In genomic region chr16:17559396-17560027, GRCm38 (mm10) we compare ENCODE assay signal across 10 mouse cellular contexts. TPM values are rescaled to one million over a fixed set of nuclear protein-coding genes. Genes with fewer than 3 reads are reported as not detected.
DNase-seq lines count a peak whose midpoint lies in the region; ATAC-seq lines count a peak whose summit lies in the region.
"Had no signal": no experiment of that assay in that cellular context is flagged by ENCODE, and none has a peak within 500 bp of the region (broad histone marks: within the 10 kb centered on the region; RNA-seq: fewer than 3 reads in every experiment).

No protein-coding gene starts in this region.

- H3K4me3 ChIP-seq in forebrain, embryonic 11.5 days (ENCODE audit: low read depth, low read length), result no peak overlapping the region
- H3K4me3 ChIP-seq in forebrain, embryonic 15.5 days, result no peak overlapping the region
- H3K4me3 ChIP-seq in kidney, embryonic 16.5 days (ENCODE audit: low read length), result no peak overlapping the region
- H3K4me3 ChIP-seq in embryonic facial prominence, embryonic 12.5 days, result no peak overlapping the region
- no peak overlapping the region for H3K4me3 ChIP-seq in midbrain, embryonic 13.5 days (replicated peaks)
- H3K4me3 ChIP-seq: limb, embryonic 13.5 days had no signal

- no peak overlapping the region; the same call in 1 of the 2 replicates for H3K4me2 ChIP-seq in forebrain, embryonic 11.5 days (ENCODE audit: low read depth, low read length, severe bottlenecking)
- no peak overlapping the region for H3K4me2 ChIP-seq in forebrain, embryonic 15.5 days (replicated peaks)
- H3K4me2 ChIP-seq in kidney, embryonic 16.5 days (replicated peaks; ENCODE audit: low read depth, low read length), result peak overlapping the region; percentile 41
- H3K4me2 ChIP-seq in embryonic facial prominence, embryonic 12.5 days (replicated peaks), result peak overlapping the region; percentile 25; the same call in 1 of the 2 replicates
- H3K4me2 ChIP-seq in midbrain, embryonic 13.5 days (replicated peaks), result peak overlapping the region; percentile 26; the same call in 1 of the 2 replicates

- DNase-seq in forebrain, embryonic 11.5 days (ENCODE audit: low spot score), result peak; percentile 52
- no peak for DNase-seq in kidney, postnatal 14 days
- no peak for DNase-seq in frontal cortex, postnatal 10 days (ENCODE audit: low spot score in 2 of 2)
- DNase-seq: adrenal gland, adult 2 months had no signal

- 60% methylated on average over 9 of the region's 9 CpGs for WGBS in forebrain, embryonic 11.5 days
- WGBS in forebrain, embryonic 15.5 days, result 66% methylated on average over 9 of the region's 9 CpGs
- 75% methylated on average over 9 of the region's 9 CpGs for WGBS in kidney, embryonic 16.5 days
- WGBS in embryonic facial prominence, embryonic 12.5 days, result 61% methylated on average over 9 of the region's 9 CpGs
- WGBS in midbrain, embryonic 13.5 days, result 66% methylated on average over 9 of the region's 9 CpGs

- H3K9me3 ChIP-seq in forebrain, embryonic 11.5 days (ENCODE audit: control insufficient read depth, low read length), result no peaks in the 10 kb centered on the region
- H3K9me3 ChIP-seq in forebrain, embryonic 15.5 days, result no peaks in the 10 kb centered on the region
- H3K9me3 ChIP-seq in kidney, embryonic 16.5 days (ENCODE audit: low read length), result no peaks in the 10 kb centered on the region
- H3K9me3 ChIP-seq in embryonic facial prominence, embryonic 12.5 days, result no peaks in the 10 kb centered on the region
- no peaks in the 10 kb centered on the region for H3K9me3 ChIP-seq in midbrain, embryonic 13.5 days
- H3K9me3 ChIP-seq: limb, embryonic 13.5 days had no signal

- peak overlapping the region; percentile 45; the same call in 1 of the 2 replicates for H3K9ac ChIP-seq in forebrain, embryonic 11.5 days (ENCODE audit: low read length)
- no peak overlapping the region for H3K9ac ChIP-seq in forebrain, embryonic 15.5 days (replicated peaks)
- peak overlapping the region; percentile 40; the same call in 1 of the 2 replicates for H3K9ac ChIP-seq in kidney, embryonic 16.5 days (replicated peaks; ENCODE audit: low read length)
- H3K9ac ChIP-seq in embryonic facial prominence, embryonic 12.5 days, result no peak overlapping the region
- no peak overlapping the region for H3K9ac ChIP-seq in midbrain, embryonic 13.5 days (replicated peaks)
- H3K9ac ChIP-seq: limb, embryonic 13.5 days had no signal

- no peak overlapping the region for H3K27ac ChIP-seq in forebrain, embryonic 11.5 days (ENCODE audit: low read depth, low read length)
- no peak overlapping the region for H3K27ac ChIP-seq in forebrain, embryonic 15.5 days (replicated peaks)
- H3K27ac ChIP-seq in kidney, embryonic 16.5 days (ENCODE audit: low read length), result 0 out of 2 replicates have a peak overlapping the region, but pooled peaks have one; percentile 65
- no peak overlapping the region for H3K27ac ChIP-seq in embryonic facial prominence, embryonic 12.5 days
- no peak overlapping the region for H3K27ac ChIP-seq in midbrain, embryonic 13.5 days
- H3K27ac ChIP-seq: limb, embryonic 13.5 days had no signal

- H3K4me1 ChIP-seq in forebrain, embryonic 11.5 days (replicated peaks; ENCODE audit: control insufficient read depth, insufficient read depth, low read length), result peaks cover 27% of the 10 kb centered on the region
- peaks cover 27% of the 10 kb centered on the region for H3K4me1 ChIP-seq in forebrain, embryonic 15.5 days
- H3K4me1 ChIP-seq in kidney, embryonic 16.5 days (ENCODE audit: insufficient read depth, low read length), result peaks cover 41% of the 10 kb centered on the region
- peaks cover 38% of the 10 kb centered on the region for H3K4me1 ChIP-seq in embryonic facial prominence, embryonic 12.5 days
- peaks cover 47% of the 10 kb centered on the region for H3K4me1 ChIP-seq in midbrain, embryonic 13.5 days (replicated peaks)

- H3K27me3 ChIP-seq in forebrain, embryonic 11.5 days (ENCODE audit: control insufficient read depth, insufficient read depth, low read length), result peaks cover 2% of the 10 kb centered on the region; the same call in 1 of the 2 replicates
- H3K27me3 ChIP-seq in forebrain, embryonic 15.5 days, result no peaks in the 10 kb centered on the region; the same call in 1 of the 2 replicates
- no peaks in the 10 kb centered on the region for H3K27me3 ChIP-seq in kidney, embryonic 16.5 days (ENCODE audit: insufficient read depth, low read length)
- peaks cover 18% of the 10 kb centered on the region for H3K27me3 ChIP-seq in embryonic facial prominence, embryonic 12.5 days
- H3K27me3 ChIP-seq in midbrain, embryonic 13.5 days, result peaks cover 29% of the 10 kb centered on the region

- no peak for ATAC-seq in forebrain, embryonic 11.5 days (replicated peaks; ENCODE audit: low FRiP score)
- ATAC-seq in forebrain, embryonic 15.5 days (replicated peaks), result no peak
- ATAC-seq in kidney, embryonic 16.5 days (ENCODE audit: low FRiP score, low TSS enrichment), result no peak
- no peak for ATAC-seq in embryonic facial prominence, embryonic 12.5 days (ENCODE audit: insufficient number of reproducible peaks, insufficient read depth, low FRiP score, low TSS enrichment)
- ATAC-seq in midbrain, embryonic 13.5 days, result no peak
- ATAC-seq in megakaryocyte progenitor cell, adult 5-6 weeks (replicated peaks; ENCODE audit: poor library complexity), result no peak

- H3K36me3 ChIP-seq in forebrain, embryonic 11.5 days (ENCODE audit: control insufficient read depth, insufficient read depth, low read length), result no peaks in the 10 kb centered on the region
- no peaks in the 10 kb centered on the region for H3K36me3 ChIP-seq in forebrain, embryonic 15.5 days
- H3K36me3 ChIP-seq in kidney, embryonic 16.5 days (ENCODE audit: insufficient read depth, low read length), result no peaks in the 10 kb centered on the region
- H3K36me3 ChIP-seq in embryonic facial prominence, embryonic 12.5 days, result no peaks in the 10 kb centered on the region
- no peaks in the 10 kb centered on the region for H3K36me3 ChIP-seq in midbrain, embryonic 13.5 days
- H3K36me3 ChIP-seq: limb, embryonic 13.5 days had no signal

RNA-seq across cellular contexts. Expression of gene Lrrc74b, which starts 1.5 kb away (rescaled TPM):
- polyA plus RNA-seq in forebrain, embryonic 11.5 days (2014; fragmentation: Nextera tagmentation; extraction: Ambion mirVana), result 0.12 and 0.57 TPM in 2 replicates
- 0.33 and 0.89 TPM in 2 replicates for polyA plus RNA-seq in forebrain, embryonic 15.5 days (2015; fragmentation: Nextera tagmentation; extraction: Ambion mirVana)
- 0.18 and 0.20 TPM in 2 replicates for polyA plus RNA-seq in kidney, embryonic 16.5 days (2015; fragmentation: Nextera tagmentation; extraction: Ambion mirVana)
- polyA plus RNA-seq in embryonic facial prominence, embryonic 12.5 days (2016; fragmentation: Nextera tagmentation; extraction: Ambion mirVana), result not detected in 2 replicates
- 0.28 and 0.55 TPM in 2 replicates for polyA plus RNA-seq in midbrain, embryonic 13.5 days (2015; fragmentation: Nextera tagmentation; extraction: Ambion mirVana)
- 0.15 TPM in 1 of 2 replicates, not detected in the other for total RNA-seq in megakaryocyte progenitor cell, adult 5-6 weeks (2015)
- not detected in 2 replicates for total RNA-seq in megakaryocyte progenitor cell, adult 5-6 weeks (2017)
- total RNA-seq: adrenal gland, adult 2 months had no signal
- polyA plus RNA-seq: adrenal gland, adult 2 months; limb, embryonic 13.5 days had no signal

RNA-seq across cellular contexts. Expression of gene P2rx6, which starts 2.2 kb away (rescaled TPM):
- polyA plus RNA-seq in forebrain, embryonic 11.5 days (2014; fragmentation: Nextera tagmentation; extraction: Ambion mirVana), result 0.35 and 0.75 TPM in 2 replicates
- 1.1 and 1.9 TPM in 2 replicates for polyA plus RNA-seq in forebrain, embryonic 15.5 days (2015; fragmentation: Nextera tagmentation; extraction: Ambion mirVana)
- polyA plus RNA-seq in kidney, embryonic 16.5 days (2015; fragmentation: Nextera tagmentation; extraction: Ambion mirVana), result 1.2 TPM in 2 replicates
- polyA plus RNA-seq in embryonic facial prominence, embryonic 12.5 days (2016; fragmentation: Nextera tagmentation; extraction: Ambion mirVana), result 0.34 and 0.46 TPM in 2 replicates
- 1.0 and 1.3 TPM in 2 replicates for polyA plus RNA-seq in midbrain, embryonic 13.5 days (2015; fragmentation: Nextera tagmentation; extraction: Ambion mirVana)
- not detected in 2 replicates for total RNA-seq in megakaryocyte progenitor cell, adult 5-6 weeks (2015)
- not detected in 2 replicates for total RNA-seq in megakaryocyte progenitor cell, adult 5-6 weeks (2017)

RNA-seq across cellular contexts. Expression of gene Slc7a4, which starts 23.5 kb away (rescaled TPM):
- 3.1 and 4.0 TPM in 2 replicates for polyA plus RNA-seq in forebrain, embryonic 11.5 days (2014; fragmentation: Nextera tagmentation; extraction: Ambion mirVana)
- polyA plus RNA-seq in forebrain, embryonic 15.5 days (2015; fragmentation: Nextera tagmentation; extraction: Ambion mirVana), result 29.3 and 32.0 TPM in 2 replicates
- polyA plus RNA-seq in kidney, embryonic 16.5 days (2015; fragmentation: Nextera tagmentation; extraction: Ambion mirVana), result 11.8 and 12.6 TPM in 2 replicates
- 3.7 and 3.8 TPM in 2 replicates for polyA plus RNA-seq in embryonic facial prominence, embryonic 12.5 days (2016; fragmentation: Nextera tagmentation; extraction: Ambion mirVana)
- polyA plus RNA-seq in midbrain, embryonic 13.5 days (2015; fragmentation: Nextera tagmentation; extraction: Ambion mirVana), result 13.8 and 14.3 TPM in 2 replicates
- total RNA-seq in megakaryocyte progenitor cell, adult 5-6 weeks (2015), result 1.2 and 1.4 TPM in 2 replicates
- total RNA-seq in megakaryocyte progenitor cell, adult 5-6 weeks (2017), result 4.2 and 5.6 TPM in 2 replicates

RNA-seq across cellular contexts. Expression of gene Thap7, which starts 28.6 kb away (rescaled TPM):
- polyA plus RNA-seq in forebrain, embryonic 11.5 days (2014; fragmentation: Nextera tagmentation; extraction: Ambion mirVana), result 50.2 and 55.6 TPM in 2 replicates
- polyA plus RNA-seq in forebrain, embryonic 15.5 days (2015; fragmentation: Nextera tagmentation; extraction: Ambion mirVana), result 65.8 and 67.7 TPM in 2 replicates
- polyA plus RNA-seq in kidney, embryonic 16.5 days (2015; fragmentation: Nextera tagmentation; extraction: Ambion mirVana), result 61.1 and 61.5 TPM in 2 replicates
- 66.6 and 73.1 TPM in 2 replicates for polyA plus RNA-seq in embryonic facial prominence, embryonic 12.5 days (2016; fragmentation: Nextera tagmentation; extraction: Ambion mirVana)
- polyA plus RNA-seq in midbrain, embryonic 13.5 days (2015; fragmentation: Nextera tagmentation; extraction: Ambion mirVana), result 61.7 and 65.0 TPM in 2 replicates
- total RNA-seq in megakaryocyte progenitor cell, adult 5-6 weeks (2015), result 8.9 and 11.8 TPM in 2 replicates
- total RNA-seq in megakaryocyte progenitor cell, adult 5-6 weeks (2017), result 26.4 and 28.9 TPM in 2 replicates

RNA-seq across cellular contexts. Expression of gene Lztr1, which starts 51.0 kb away (rescaled TPM):
- polyA plus RNA-seq in forebrain, embryonic 11.5 days (2014; fragmentation: Nextera tagmentation; extraction: Ambion mirVana), result 97.5 and 106 TPM in 2 replicates
- 120 and 133 TPM in 2 replicates for polyA plus RNA-seq in forebrain, embryonic 15.5 days (2015; fragmentation: Nextera tagmentation; extraction: Ambion mirVana)
- 102 and 113 TPM in 2 replicates for polyA plus RNA-seq in kidney, embryonic 16.5 days (2015; fragmentation: Nextera tagmentation; extraction: Ambion mirVana)
- polyA plus RNA-seq in embryonic facial prominence, embryonic 12.5 days (2016; fragmentation: Nextera tagmentation; extraction: Ambion mirVana), result 104 and 118 TPM in 2 replicates
- polyA plus RNA-seq in midbrain, embryonic 13.5 days (2015; fragmentation: Nextera tagmentation; extraction: Ambion mirVana), result 124 and 133 TPM in 2 replicates
- 25.1 and 25.7 TPM in 2 replicates for total RNA-seq in megakaryocyte progenitor cell, adult 5-6 weeks (2015)
- total RNA-seq in megakaryocyte progenitor cell, adult 5-6 weeks (2017), result 29.5 and 40.4 TPM in 2 replicates

Comparison
In these comparisons a context has a peak if more than half of its experiments do, and no peak if none do; other contexts are left out.
1. H3K9ac ChIP-seq: peak in forebrain, embryonic 11.5 days (single experiment) and kidney, embryonic 16.5 days (single experiment); none in forebrain, embryonic 15.5 days (single experiment), embryonic facial prominence, embryonic 12.5 days (single experiment) and midbrain, embryonic 13.5 days (single experiment).
2. H3K4me2 ChIP-seq: peak in kidney, embryonic 16.5 days (single experiment), embryonic facial prominence, embryonic 12.5 days (single experiment) and midbrain, embryonic 13.5 days (single experiment); none in forebrain, embryonic 11.5 days (single experiment) and forebrain, embryonic 15.5 days (single experiment).